Mouse (Mus musculus) c-Kit-positive CD71-positive TER-119-positive erythroid progenitor cells, embryonic 14.5 days (primary cell): ENCODE results near the gene Igf2r.

Source experiments
- DNase-seq: peaks from one replicate; pipeline ENCODE4 v3.0.0-alpha.2; 2013; ENCODE audit warnings: low spot score

The Igf2r gene

GRCm38 (mm10) chr17:12671029-12671605 lies 98.3 kb downstream of the Igf2r start:
- no peak for DNase-seq

- no peak for DNase-seq
These were observed 100.1 kb downstream of the Igf2r start for GRCm38 (mm10) chr17:12669363-12669679.

- peak; percentile 17 for DNase-seq
These were observed 100.7 kb downstream of the Igf2r start for GRCm38 (mm10) chr17:12668478-12669362.

- no peak for DNase-seq
These were observed 105.3 kb downstream of the Igf2r start for GRCm38 (mm10) chr17:12664156-12664555.

- DNase-seq = peak; percentile 33
These were observed 108.7 kb downstream of the Igf2r start for GRCm38 (mm10) chr17:12660572-12661260.

GRCm38 (mm10) chr17:12659233-12659632 lies 110.2 kb downstream of the Igf2r start:
- DNase-seq = no peak

GRCm38 (mm10) chr17:12658784-12659183 lies 110.7 kb downstream of the Igf2r start:
- no peak for DNase-seq

- no peak for DNase-seq
These were observed 113.6 kb downstream of the Igf2r start for GRCm38 (mm10) chr17:12655826-12656225.

- DNase-seq = no peak
These were observed 115.4 kb downstream of the Igf2r start for GRCm38 (mm10) chr17:12654061-12654460.

GRCm38 (mm10) chr17:12652604-12653003 lies 116.9 kb downstream of the Igf2r start:
- DNase-seq = no peak

- DNase-seq = no peak
These were observed 124.0 kb downstream of the Igf2r start for GRCm38 (mm10) chr17:12645461-12645860.

- DNase-seq = no peak
These were observed 128.4 kb downstream of the Igf2r start for GRCm38 (mm10) chr17:12641087-12641486.

- no peak for DNase-seq
These were observed 129.9 kb downstream of the Igf2r start for GRCm38 (mm10) chr17:12639585-12639984.

GRCm38 (mm10) chr17:12634814-12635213 lies 134.7 kb downstream of the Igf2r start:
- DNase-seq = no peak
